Mouse (Mus musculus): ENCODE data around the gene Cyb5r2.

DNA sequence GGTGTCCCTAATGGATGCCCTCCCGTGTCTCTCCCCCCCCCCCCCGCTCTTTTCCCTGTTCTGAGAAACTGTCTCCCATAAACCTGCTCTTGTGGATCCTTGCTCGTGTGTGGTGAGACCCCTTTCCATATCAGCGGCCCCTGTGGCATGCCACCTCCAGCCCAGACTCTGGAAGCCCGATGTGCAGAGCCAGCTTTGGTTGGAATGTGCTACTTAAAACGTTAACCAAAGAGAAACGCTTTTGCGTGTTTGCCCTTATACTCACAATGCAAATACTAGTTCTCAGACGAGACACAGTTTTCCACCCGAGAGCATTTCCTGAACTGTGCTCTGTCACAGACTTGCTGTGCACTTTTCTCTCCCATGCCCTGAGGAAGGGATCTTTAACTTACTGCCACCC is 27.2 kb downstream of the Cyb5r2 start:
- TF ChIP-seq CTCF (conservative IDR thresholded peaks at IDR 0.05 in 1 of 2, IDR thresholded peaks at IDR 0.05 in 1 of 2; ENCODE audit: low read depth in 2 of 2, low read length in 2 of 2) (no peak), HCFC1 (IDR thresholded peaks at IDR 0.05; ENCODE audit: low read depth, low read length) (no peak), USF1 (IDR thresholded peaks at IDR 0.05; ENCODE audit: low read depth, low read length) (no peak), POLR2A (IDR thresholded peaks at IDR 0.05; ENCODE audit: low read depth, low read length) (no peak), EP300 (IDR thresholded peaks at IDR 0.05; ENCODE audit: low read length) (no peak), POLR2AphosphoS2 (IDR thresholded peaks at IDR 0.05; ENCODE audit: low read depth, low read length) (no peak), ETS1 (conservative IDR thresholded peaks at IDR 0.05; ENCODE audit: low read depth, low read length) (no peak)
